Comparison of ENCODE assay signal across 8 mouse cellular contexts in genomic region chr13:94358101-94358400, GRCm38 (mm10). TPM values are rescaled to one million over a fixed set of nuclear protein-coding genes. Genes with fewer than 3 reads are reported as not detected.
DNase-seq lines count a peak whose midpoint lies in the region; ATAC-seq and TF ChIP-seq lines count a peak whose summit lies in the region.

No protein-coding gene starts in this region.

- no peak for ATAC-seq in limb, embryonic 14.5 days (ENCODE audit: low FRiP score, low read depth)

- peak overlapping the region; percentile 81 for H3K27ac ChIP-seq in spleen, adult 2 months (ENCODE audit: insufficient read depth, low read length)
- H3K27ac ChIP-seq in limb, embryonic 14.5 days (replicated peaks; ENCODE audit: low read depth, low read length): peak overlapping the region; percentile 88
- H3K27ac ChIP-seq in small intestine, adult 2 months (ENCODE audit: insufficient read depth, low read depth, low read length): peak overlapping the region; percentile 74

- peak overlapping the region; percentile 83 for H3K4me3 ChIP-seq in spleen, adult 2 months (ENCODE audit: extremely low read depth, insufficient read depth, insufficient read length)
- H3K4me3 ChIP-seq in limb, embryonic 14.5 days (replicated peaks; ENCODE audit: low read length): peak overlapping the region; percentile 78
- H3K4me3 ChIP-seq in small intestine, adult 2 months (ENCODE audit: low read depth, low read length): peak overlapping the region; percentile 97

- no peaks in the 10 kb centered on the region for H3K9me3 ChIP-seq in limb, embryonic 14.5 days (ENCODE audit: control insufficient read depth, low read length)

- TF ChIP-seq CTCF in spleen, adult 2 months (IDR thresholded peaks at IDR 0.05; ENCODE audit: extremely low read depth, insufficient read depth, insufficient read length, insufficient replicate concordance): no peak
- no peak for TF ChIP-seq CTCF in small intestine, adult 2 months (IDR thresholded peaks at IDR 0.05; ENCODE audit: extremely low read depth, insufficient read length, insufficient replicate concordance, low read depth, low read length)

- H3K9ac ChIP-seq in limb, embryonic 14.5 days (ENCODE audit: low read depth, low read length, severe bottlenecking): peak overlapping the region; percentile 80

- 4% methylated on average over 9 of the region's 9 CpGs for WGBS in spleen, adult 2 months
- WGBS in limb, embryonic 14.5 days: under 1% methylated on average over 9 of the region's 9 CpGs
- under 1% methylated on average over 9 of the region's 9 CpGs for WGBS in small intestine, adult 2 months

- no peak for TF ChIP-seq POLR2A in spleen, adult 2 months (IDR thresholded peaks at IDR 0.05; ENCODE audit: low read depth, low read length)
- no peak for TF ChIP-seq POLR2A in limb, embryonic 14.5 days (IDR thresholded peaks at IDR 0.05; ENCODE audit: borderline replicate concordance, extremely low read depth, insufficient read depth, insufficient read length)
- no peak for TF ChIP-seq POLR2A in small intestine, adult 2 months (IDR thresholded peaks at IDR 0.05; ENCODE audit: low read depth, low read length)

- H3K27me3 ChIP-seq in spleen, adult 2 months (ENCODE audit: control insufficient read depth, insufficient read depth, low read length): no peaks in the 10 kb centered on the region
- H3K27me3 ChIP-seq in limb, embryonic 14.5 days (ENCODE audit: control insufficient read depth, insufficient read depth, low read length): no peaks in the 10 kb centered on the region
- no peaks in the 10 kb centered on the region for H3K27me3 ChIP-seq in small intestine, adult 2 months (ENCODE audit: control insufficient read depth, insufficient read depth, low read length)

- peaks cover 4% of the 10 kb centered on the region for H3K4me1 ChIP-seq in spleen, adult 2 months (ENCODE audit: control insufficient read depth, insufficient read depth, insufficient read length)
- H3K4me1 ChIP-seq in limb, embryonic 14.5 days (ENCODE audit: control insufficient read depth, insufficient read depth, low read length): peaks cover 12% of the 10 kb centered on the region
- H3K4me1 ChIP-seq in small intestine, adult 2 months (ENCODE audit: control insufficient read depth, insufficient read depth, insufficient read length, low read length): peaks cover 5% of the 10 kb centered on the region; the same call in 1 of the 2 replicates

- H3K4me2 ChIP-seq in limb, embryonic 14.5 days (replicated peaks; ENCODE audit: low read depth, low read length, severe bottlenecking): peak overlapping the region; percentile 76

- peak; percentile 11 for DNase-seq in embryo, embryonic 11.5 days (ENCODE audit: low read depth, low spot score)
- DNase-seq in embryo, embryonic 9.5 days (ENCODE audit: extremely low spot score): no peak
- DNase-seq in spleen, adult 2 months (ENCODE audit: low read depth in 1 of 2, low spot score in 2 of 2): no peak
- no peak for DNase-seq in spleen, adult 12 weeks (ENCODE audit: low spot score)
- DNase-seq in limb, embryonic 14.5 days (ENCODE audit: low spot score): no peak
- no peak for DNase-seq in layer of hippocampus, adult 9-11 months
- no peak for DNase-seq in left cerebral cortex, adult 18-20 months (ENCODE audit: low spot score in 2 of 2)

- no peaks in the 10 kb centered on the region for H3K36me3 ChIP-seq in spleen, adult 2 months (ENCODE audit: control insufficient read depth, insufficient read depth, low read length)
- H3K36me3 ChIP-seq in limb, embryonic 14.5 days (ENCODE audit: control insufficient read depth, insufficient read depth, low read length): 0 out of 2 replicates have a peak, but pooled peaks cover 2% of the 10 kb centered on the region
- no peaks in the 10 kb centered on the region for H3K36me3 ChIP-seq in small intestine, adult 2 months (ENCODE audit: control insufficient read depth, insufficient read depth, low read length)

RNA-seq across cellular contexts. Expression of gene Ap3b1, which starts 0.7 kb away (rescaled TPM):
- polyA plus RNA-seq in spleen, adult 2 months (2012; rRNA removed): 18.3 and 20.7 TPM in 2 replicates
- polyA plus RNA-seq in limb, embryonic 14.5 days (2012; rRNA removed): 45.3 and 54.5 TPM in 2 replicates
- polyA plus RNA-seq in limb, embryonic 14.5 days (2014; fragmentation: Nextera tagmentation; extraction: Ambion mirVana): 41.6 and 42.2 TPM in 2 replicates
- polyA plus RNA-seq in small intestine, adult 2 months (2012; rRNA removed): 11.3 and 29.1 TPM in 2 replicates
- total RNA-seq in left cerebral cortex, adult 18-20 months (2021): 10 to 100 TPM; 44.5 to 48.7 TPM
